Mouse (Mus musculus): ENCODE results near the gene 1700001O22Rik.

Gene 1700001O22Rik

DNA sequence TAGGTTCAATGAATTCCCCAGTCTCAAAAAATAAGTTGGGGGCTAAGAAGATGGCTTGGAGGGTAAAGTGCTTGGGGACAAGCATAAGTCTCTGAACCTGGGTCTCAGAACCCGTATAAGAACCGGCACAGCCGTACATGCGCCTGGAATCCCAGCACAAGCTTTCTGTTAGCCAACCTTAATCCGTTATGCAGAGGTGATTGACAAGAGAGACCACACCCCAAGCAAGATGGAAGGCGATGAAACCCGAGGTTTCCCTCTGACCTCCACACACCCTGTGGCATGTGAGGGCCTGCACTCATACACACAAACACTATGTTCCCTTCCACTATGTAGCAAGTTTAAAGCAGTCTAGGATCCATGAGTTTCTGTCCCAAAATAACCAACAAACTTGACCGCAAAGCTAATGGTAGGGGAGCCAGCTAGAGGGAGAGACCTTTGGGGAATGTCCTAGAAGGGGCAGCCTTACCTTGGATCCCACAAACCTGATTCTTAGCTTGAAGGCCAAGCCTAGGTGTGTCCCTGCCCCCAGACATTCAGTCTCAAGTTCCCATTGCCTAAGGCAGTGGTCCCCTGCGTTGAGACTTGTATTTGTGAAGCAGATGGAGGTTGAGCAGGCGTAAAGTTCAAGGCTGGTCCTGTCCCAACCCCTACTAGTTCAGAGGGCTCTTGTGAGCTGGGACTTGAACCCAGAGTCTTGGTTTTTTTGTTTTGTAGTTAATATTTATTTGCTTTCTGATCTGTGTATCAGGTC lies 46.3 kb downstream of the 1700001O22Rik start:
- Histone ChIP-seq H3K4me1 (replicated peaks; ENCODE audit: low read depth, low read length) (peaks cover 78% of the 10 kb centered on the region), H3K36me3 (ENCODE audit: insufficient read depth, low read length) (no peaks in the 10 kb centered on the region), H3K4me3 (replicated peaks; ENCODE audit: low read length) (peak overlapping the region; percentile 67), H3K27me3 (ENCODE audit: insufficient read depth, low read length) (peaks cover 17% of the 10 kb centered on the region), H3K9me3 (ENCODE audit: low read length) (peaks cover 6% of the 10 kb centered on the region)
- TF ChIP-seq CTCF (conservative IDR thresholded peaks at IDR 0.05; ENCODE audit: low read length): no peak
- TF ChIP-seq NANOG (IDR thresholded peaks at IDR 0.05; ENCODE audit: borderline replicate concordance, low read length): no peak
- TF ChIP-seq POU5F1 (IDR thresholded peaks at IDR 0.05; ENCODE audit: borderline replicate concordance, low read length): no peak

DNA sequence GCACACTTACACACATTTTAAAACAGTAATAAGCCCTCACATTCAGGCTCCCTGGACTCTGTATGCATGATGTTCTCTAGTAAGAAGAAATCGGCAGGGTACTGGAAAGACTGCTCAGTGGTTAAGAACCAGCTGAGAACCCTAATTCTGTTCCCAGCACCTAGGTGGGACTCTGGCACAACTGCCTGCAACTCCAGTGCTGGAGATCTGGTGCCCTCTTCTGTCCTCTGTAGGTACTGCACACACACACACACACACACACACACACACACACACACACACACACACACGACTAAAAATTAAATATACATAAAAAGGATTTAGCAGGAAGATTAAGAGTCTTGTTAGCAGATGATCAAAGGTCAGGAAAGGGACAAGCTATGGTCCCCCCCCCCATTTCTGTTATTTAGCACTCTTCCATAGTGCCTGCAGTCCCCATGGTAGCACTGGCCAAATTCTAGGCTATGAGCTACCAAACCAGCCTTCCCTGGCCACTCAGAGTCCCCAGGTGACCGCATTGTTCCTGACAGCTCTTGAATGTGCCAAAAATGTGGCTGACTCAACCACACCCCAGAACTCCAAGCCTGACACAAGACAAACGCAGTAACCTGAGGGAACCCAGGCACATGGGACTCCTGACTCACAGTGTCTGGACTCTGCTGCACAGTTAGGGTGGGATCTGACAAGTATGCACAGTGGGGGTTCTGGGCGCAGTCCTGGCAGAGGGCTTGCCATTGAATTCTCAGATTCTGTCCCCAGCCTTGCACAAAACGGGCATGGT lies 47.3 kb downstream of the 1700001O22Rik start:
- H3K4me1 ChIP-seq (replicated peaks; ENCODE audit: low read depth, low read length): peaks cover 76% of the 10 kb centered on the region
- peak; percentile 32; the same call in 1 of the 2 replicates for TF ChIP-seq CTCF (conservative IDR thresholded peaks at IDR 0.05; ENCODE audit: low read length)
- TF ChIP-seq NANOG (IDR thresholded peaks at IDR 0.05; ENCODE audit: borderline replicate concordance, low read length): no peak
- H3K4me3 ChIP-seq (replicated peaks; ENCODE audit: low read length): peak overlapping the region; percentile 67
- peaks cover 6% of the 10 kb centered on the region for H3K9me3 ChIP-seq (ENCODE audit: low read length)
- peaks cover 17% of the 10 kb centered on the region for H3K27me3 ChIP-seq (ENCODE audit: insufficient read depth, low read length)
- no peaks in the 10 kb centered on the region for H3K36me3 ChIP-seq (ENCODE audit: insufficient read depth, low read length)

DNA sequence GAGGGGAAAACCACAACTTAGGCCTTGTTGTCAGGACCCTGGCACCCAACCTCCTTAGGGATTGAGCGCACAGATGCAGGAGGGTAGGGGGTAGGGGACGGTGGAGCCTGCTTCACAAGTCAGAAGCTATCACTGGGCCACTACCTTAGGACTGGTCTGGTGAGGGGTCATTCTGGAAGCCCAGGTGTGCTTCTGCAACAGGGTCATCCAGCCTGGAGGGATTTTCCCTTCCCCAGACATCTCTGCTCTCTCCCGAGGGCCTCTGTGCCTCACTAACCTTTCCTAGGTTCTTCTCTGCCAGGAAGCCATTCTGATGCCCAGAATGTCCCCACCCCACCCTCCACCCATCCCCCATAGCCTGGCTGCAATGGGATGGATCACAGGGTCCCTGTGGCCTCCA lies 48.6 kb downstream of the 1700001O22Rik start:
- Histone ChIP-seq H3K4me3 (replicated peaks; ENCODE audit: low read length) (no peak overlapping the region), H3K27me3 (ENCODE audit: insufficient read depth, low read length) (peaks cover 17% of the 10 kb centered on the region), H3K4me1 (replicated peaks; ENCODE audit: low read depth, low read length) (peaks cover 73% of the 10 kb centered on the region), H3K36me3 (ENCODE audit: insufficient read depth, low read length) (no peaks in the 10 kb centered on the region), H3K9me3 (ENCODE audit: low read length) (peaks cover 6% of the 10 kb centered on the region)
- TF ChIP-seq POU5F1 (IDR thresholded peaks at IDR 0.05; ENCODE audit: borderline replicate concordance, low read length) (no peak), CTCF (conservative IDR thresholded peaks at IDR 0.05; ENCODE audit: low read length) (no peak), NANOG (IDR thresholded peaks at IDR 0.05; ENCODE audit: borderline replicate concordance, low read length) (no peak)

DNA sequence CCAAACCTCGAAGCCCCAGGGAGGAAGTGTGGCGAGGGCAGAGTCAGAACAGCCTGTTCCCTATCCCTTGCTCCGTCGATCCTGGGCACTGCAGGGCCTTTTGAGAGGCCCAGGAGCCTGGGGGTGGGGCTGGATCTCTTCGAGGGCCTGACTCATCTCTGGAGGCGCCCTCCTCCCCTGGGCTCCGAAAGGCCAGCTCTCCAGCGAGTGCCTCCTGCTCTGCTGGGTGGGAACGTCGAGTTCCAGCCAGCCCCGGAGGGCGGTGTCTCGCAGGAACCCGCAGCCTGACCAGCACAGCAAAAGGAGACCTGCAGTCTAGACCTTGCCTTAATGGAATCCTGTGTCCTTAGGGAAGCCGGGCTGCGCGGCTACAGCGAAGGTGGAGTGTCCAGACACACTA lies 50.2 kb downstream of the 1700001O22Rik start:
- Histone ChIP-seq H3K9me3 (ENCODE audit: low read length) (peaks cover 6% of the 10 kb centered on the region), H3K36me3 (ENCODE audit: insufficient read depth, low read length) (no peaks in the 10 kb centered on the region), H3K27me3 (ENCODE audit: insufficient read depth, low read length) (peaks cover 17% of the 10 kb centered on the region), H3K4me1 (replicated peaks; ENCODE audit: low read depth, low read length) (peaks cover 68% of the 10 kb centered on the region), H3K4me3 (replicated peaks; ENCODE audit: low read length) (no peak overlapping the region)
- TF ChIP-seq NANOG (IDR thresholded peaks at IDR 0.05; ENCODE audit: borderline replicate concordance, low read length) (no peak), CTCF (conservative IDR thresholded peaks at IDR 0.05; ENCODE audit: low read length) (no peak), POU5F1 (IDR thresholded peaks at IDR 0.05; ENCODE audit: borderline replicate concordance, low read length) (no peak)

- Histone ChIP-seq H3K4me1 (replicated peaks; ENCODE audit: low read depth, low read length) (peaks cover 68% of the 10 kb centered on the region), H3K36me3 (ENCODE audit: insufficient read depth, low read length) (no peaks in the 10 kb centered on the region), H3K9me3 (ENCODE audit: low read length) (peaks cover 6% of the 10 kb centered on the region), H3K4me3 (replicated peaks; ENCODE audit: low read length) (no peak overlapping the region), H3K27me3 (ENCODE audit: insufficient read depth, low read length) (peaks cover 17% of the 10 kb centered on the region)
- TF ChIP-seq POU5F1 (IDR thresholded peaks at IDR 0.05; ENCODE audit: borderline replicate concordance, low read length): no peak
- TF ChIP-seq CTCF (conservative IDR thresholded peaks at IDR 0.05; ENCODE audit: low read length): no peak
These were observed 51.0 kb downstream of the 1700001O22Rik start for GRCm38 (mm10) chr2:30752471-30752870.

GRCm38 (mm10) chr2:30750025-30750424 lies 53.4 kb downstream of the 1700001O22Rik start:
- Histone ChIP-seq H3K4me1 (replicated peaks; ENCODE audit: low read depth, low read length) (peaks cover 67% of the 10 kb centered on the region), H3K9me3 (ENCODE audit: low read length) (no peaks in the 10 kb centered on the region), H3K27me3 (ENCODE audit: insufficient read depth, low read length) (peaks cover 15% of the 10 kb centered on the region), H3K4me3 (replicated peaks; ENCODE audit: low read length) (no peak overlapping the region), H3K36me3 (ENCODE audit: insufficient read depth, low read length) (no peaks in the 10 kb centered on the region)
- TF ChIP-seq CTCF (conservative IDR thresholded peaks at IDR 0.05; ENCODE audit: low read length): no peak
- TF ChIP-seq NANOG (IDR thresholded peaks at IDR 0.05; ENCODE audit: borderline replicate concordance, low read length): no peak

DNA sequence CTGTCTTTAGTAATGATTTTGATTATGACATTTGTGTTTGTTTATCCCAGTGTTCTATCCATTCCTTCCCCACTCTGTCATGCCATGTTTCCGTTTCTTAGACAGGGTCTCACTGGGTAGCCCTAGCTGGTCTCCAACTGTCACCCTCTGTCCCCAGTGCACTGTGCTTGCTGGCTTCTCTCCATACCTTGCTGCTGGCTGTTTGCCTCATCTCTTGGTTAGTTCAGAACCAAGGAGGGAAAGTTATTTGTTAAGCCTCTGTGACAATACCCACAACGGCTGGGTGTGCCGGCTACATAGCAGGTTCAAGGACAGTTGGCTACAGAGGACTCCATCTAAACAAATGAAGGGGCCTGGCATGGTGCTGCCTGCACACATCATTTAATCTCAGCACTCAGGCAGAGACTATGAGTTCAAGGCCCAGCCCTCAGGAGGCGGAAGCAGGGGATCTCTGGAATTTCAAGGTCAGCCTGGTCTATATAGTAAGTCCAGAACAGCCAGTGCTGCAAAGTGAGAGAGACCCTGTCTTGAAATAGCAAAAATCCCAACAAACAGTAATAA lies 55.8 kb downstream of the 1700001O22Rik start:
- H3K36me3 ChIP-seq (ENCODE audit: insufficient read depth, low read length): no peaks in the 10 kb centered on the region
- TF ChIP-seq CTCF (conservative IDR thresholded peaks at IDR 0.05; ENCODE audit: low read length) (no peak), NANOG (IDR thresholded peaks at IDR 0.05; ENCODE audit: borderline replicate concordance, low read length) (peak; percentile 77; the same call in 1 of the 2 replicates)
- H3K4me1 ChIP-seq (replicated peaks; ENCODE audit: low read depth, low read length): peaks cover 67% of the 10 kb centered on the region
- H3K9me3 ChIP-seq (ENCODE audit: low read length): no peaks in the 10 kb centered on the region
- H3K27me3 ChIP-seq (ENCODE audit: insufficient read depth, low read length): peaks cover under 1% of the 10 kb centered on the region; the same call in 1 of the 2 replicates
- no peak overlapping the region for H3K4me3 ChIP-seq (replicated peaks; ENCODE audit: low read length)

Measured in E14TG2a.4 (cell line).